Mouse (Mus musculus) stomach, embryonic 14.5 days (tissue): Measurements from ENCODE around the gene Chst3. TPM values are rescaled to one million over a fixed set of nuclear protein-coding genes. Genes with fewer than 3 reads are reported as not detected.
"Not testable (repeated sequence)": the region's sequence is repeated elsewhere in the genome, so short reads cannot be mapped to it uniquely, and the experiment has no call there.

ENCODE experiments used
- ATAC-seq: fragments of 200-750 bp; cut with Nextera tagmentation; 2 replicates; pipeline ENCODE4 v1.8.0; 2017; ENCODE audit warnings: low read depth, moderate TSS enrichment; ENCODE audit not compliant: insufficient number of reproducible peaks, insufficient read depth, low FRiP score
- H3K27ac ChIP-seq: fragments of 300-500 bp; sonication (generic); 2 replicates; pipeline ENCODE4 v1.5.1; 2014; ENCODE audit warnings: mild to moderate bottlenecking, low read length, moderate library complexity, mixed read lengths
- H3K27me3 ChIP-seq: fragments of 300-500 bp; sonication (generic); 2 replicates; pipeline ENCODE4 v1.6.1; 2014; ENCODE audit warnings: low read length, control low read depth, mixed read lengths; ENCODE audit not compliant: control insufficient read depth, insufficient read depth
- H3K36me3 ChIP-seq: fragments of 300-500 bp; sonication (generic); 2 replicates; pipeline ENCODE4 v1.6.1; 2014; ENCODE audit warnings: mild to moderate bottlenecking, control low read depth, low read length, moderate library complexity, mixed read lengths; ENCODE audit not compliant: control insufficient read depth, insufficient read depth
- H3K4me1 ChIP-seq: fragments of 300-500 bp; sonication (generic); 2 replicates; pipeline ENCODE4 v1.6.1; 2014; ENCODE audit warnings: low read length, control low read depth, mixed read lengths; ENCODE audit not compliant: control insufficient read depth, insufficient read depth
- H3K4me2 ChIP-seq: fragments of 300-500 bp; sonication (generic); replicated peaks from 2 replicates; pipeline ENCODE4 v1.6.1; 2014; ENCODE audit warnings: low read depth, low read length, control low read depth
- H3K4me3 ChIP-seq: fragments of 300-500 bp; sonication (generic); 2 replicates; pipeline ENCODE4 v1.5.1; 2014; ENCODE audit warnings: low read depth, low read length, control low read depth
- H3K9ac ChIP-seq: fragments of 300-500 bp; sonication (generic); replicated peaks from 2 replicates; pipeline ENCODE4 v1.6.1; 2014; ENCODE audit warnings: low read depth, mild to moderate bottlenecking, control low read depth, low read length, moderate library complexity, mixed read lengths
- H3K9me3 ChIP-seq: fragments of 300-500 bp; sonication (generic); 2 replicates; pipeline ENCODE4 v1.6.1; 2016; ENCODE audit warnings: low read depth, low read length, control low read depth; ENCODE audit not compliant: control insufficient read depth
- WGBS: fragments of 180-500 bp; shearing (Covaris S2); extraction: QIAGEN DNeasy Blood & Tissue Kit; methylation state at CpG from one replicate; pipeline ENCODE4 v1.1.7; 2014; 5-methylcytosine and 5-hydroxymethylcytosine counted together
- polyA plus RNA-seq: library from polyadenylated mRNA; unstranded; fragments of >200 nt; fragmentation: Nextera tagmentation; extraction: Ambion mirVana; gene quantifications from 2 replicates; pipeline ENCODE4 v1.2.1, GENCODE M21; 2014

Gene Chst3
- polyA plus RNA-seq, 1 experiment from 2014 or later, result 2.8 TPM

DNA sequence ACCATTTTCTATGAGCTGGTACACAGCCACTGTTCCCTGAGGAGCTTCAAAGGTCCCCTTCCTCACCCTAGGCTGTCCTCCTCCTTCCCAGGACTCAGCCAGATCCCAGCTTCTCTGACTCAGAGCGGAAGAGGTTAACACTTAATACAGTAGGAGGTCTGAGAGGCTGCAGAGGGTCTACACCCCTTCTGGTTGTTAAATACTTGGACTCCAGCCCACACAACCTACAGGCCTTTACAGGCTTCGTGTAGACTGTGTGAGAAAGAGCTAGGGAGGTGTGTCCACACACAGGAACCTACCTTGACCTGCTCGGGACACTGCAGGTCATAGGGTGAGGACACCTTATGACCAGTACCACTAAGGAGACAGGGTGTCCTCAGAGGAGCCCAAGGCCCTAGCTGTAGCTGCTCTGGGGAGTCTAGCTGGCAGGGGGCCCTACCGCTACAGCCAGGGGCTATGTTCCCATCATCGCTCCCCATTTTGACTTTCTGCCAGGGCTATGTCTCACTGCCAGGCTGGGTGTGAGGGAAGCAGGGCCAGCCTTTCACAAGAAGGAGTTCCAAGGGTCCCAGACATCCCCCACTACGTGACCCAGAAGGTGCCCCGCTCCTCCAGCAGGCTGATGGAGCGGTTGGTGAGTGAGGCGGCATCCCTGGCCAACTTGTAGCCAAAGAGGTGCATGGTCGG lies 33.9 kb downstream of the Chst3 start:
- H3K4me1 ChIP-seq, result no peaks in the 10 kb centered on the region; the same call in 1 of the 2 replicates
- H3K4me3 ChIP-seq, result no peak overlapping the region
- peaks cover 7% of the 10 kb centered on the region for H3K36me3 ChIP-seq
- no peaks in the 10 kb centered on the region for H3K27me3 ChIP-seq
- ATAC-seq, result 0 out of 2 replicates have a peak, but pooled peaks have one; percentile 31
- H3K9me3 ChIP-seq, result no peaks in the 10 kb centered on the region
- H3K4me2 ChIP-seq, result no peak overlapping the region
- H3K27ac ChIP-seq, result no peak overlapping the region
- 84% methylated on average over 10 of the region's 10 CpGs for WGBS
- no peak overlapping the region for H3K9ac ChIP-seq

DNA sequence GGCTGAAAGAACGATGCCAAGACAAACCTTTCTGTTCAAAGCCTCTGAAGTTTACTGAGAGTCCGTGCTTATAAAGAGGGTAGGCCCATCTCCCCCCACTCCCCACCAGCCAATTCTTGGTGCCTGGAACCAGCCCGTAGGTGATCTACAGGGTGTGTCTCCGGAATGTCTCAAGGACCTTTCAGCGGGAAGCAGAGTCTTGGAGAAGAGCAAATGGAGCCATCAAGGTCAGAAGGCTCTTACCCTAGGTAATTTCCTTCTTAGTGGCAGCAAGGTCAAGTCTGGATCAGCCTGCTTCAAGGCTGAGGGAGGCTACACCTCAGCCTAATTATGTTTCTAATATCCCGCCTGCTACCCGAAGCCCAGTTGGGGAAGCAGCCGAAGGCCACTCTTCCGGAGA lies 43.8 kb downstream of the Chst3 start:
- H3K36me3 ChIP-seq, H3K9me3 ChIP-seq, H3K27me3 ChIP-seq, H3K27ac ChIP-seq, H3K4me2 ChIP-seq, ATAC-seq, H3K9ac ChIP-seq, H3K4me1 ChIP-seq, H3K4me3 ChIP-seq: not testable (repeated sequence)
- WGBS, result 91% methylated on average over 9 of the region's 9 CpGs

DNA sequence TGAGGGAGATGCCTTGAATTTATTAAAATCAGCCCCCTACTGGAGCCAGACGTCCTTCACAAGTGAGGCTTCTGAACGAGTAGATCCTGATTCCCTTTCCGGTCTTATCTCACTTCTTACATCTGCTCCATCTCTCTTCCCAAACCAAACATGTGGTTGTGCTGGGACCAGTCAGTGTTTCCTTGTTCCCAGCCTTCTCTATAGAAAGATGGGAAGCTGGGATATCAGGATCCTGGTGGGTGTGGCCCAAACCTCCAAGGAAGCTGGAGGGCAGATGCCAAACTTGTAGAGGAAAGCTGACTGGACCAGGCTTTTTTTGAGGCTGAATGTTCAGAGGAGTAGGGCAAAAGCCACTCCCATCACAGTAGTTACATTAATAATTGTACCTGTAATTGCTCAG lies 44.6 kb downstream of the Chst3 start:
- H3K27me3 ChIP-seq, result no peaks in the 10 kb centered on the region
- no peak for ATAC-seq
- no peak overlapping the region for H3K4me3 ChIP-seq
- H3K4me2 ChIP-seq, result no peak overlapping the region
- H3K9me3 ChIP-seq, result no peaks in the 10 kb centered on the region; the same call in 1 of the 2 replicates
- H3K9ac ChIP-seq, result no peak overlapping the region
- 59% methylated on average over 3 of the region's 3 CpGs for WGBS
- H3K4me1 ChIP-seq, result no peaks in the 10 kb centered on the region
- H3K36me3 ChIP-seq, result no peaks in the 10 kb centered on the region
- H3K27ac ChIP-seq, result no peak overlapping the region

DNA sequence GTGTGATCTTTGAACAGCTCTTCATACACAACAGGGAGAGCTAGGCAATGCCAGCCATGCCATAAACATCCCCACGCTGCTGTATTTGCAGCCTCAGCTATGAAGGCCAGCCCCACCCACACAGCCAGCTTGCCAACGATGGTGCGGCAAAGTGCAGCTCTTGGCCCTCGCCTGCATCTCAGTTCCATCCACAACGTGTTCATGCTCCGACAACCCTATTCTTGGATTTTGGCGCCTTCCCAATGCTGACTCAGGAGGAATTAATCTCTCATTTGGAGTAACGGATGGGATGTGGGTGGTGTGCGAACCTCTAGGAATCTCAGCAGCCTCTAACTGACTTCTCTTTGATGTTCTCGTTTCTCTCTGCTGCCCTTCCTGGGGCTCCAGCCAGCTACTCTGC lies 46.0 kb downstream of the Chst3 start:
- Histone ChIP-seq H3K4me3 (no peak overlapping the region), H3K9ac (no peak overlapping the region), H3K4me2 (no peak overlapping the region), H3K27me3 (no peaks in the 10 kb centered on the region), H3K27ac (no peak overlapping the region), H3K36me3 (no peaks in the 10 kb centered on the region), H3K4me1 (no peaks in the 10 kb centered on the region), H3K9me3 (no peaks in the 10 kb centered on the region; the same call in 1 of the 2 replicates)
- ATAC-seq, result no peak
- 59% methylated on average over 10 of the region's 10 CpGs for WGBS

DNA sequence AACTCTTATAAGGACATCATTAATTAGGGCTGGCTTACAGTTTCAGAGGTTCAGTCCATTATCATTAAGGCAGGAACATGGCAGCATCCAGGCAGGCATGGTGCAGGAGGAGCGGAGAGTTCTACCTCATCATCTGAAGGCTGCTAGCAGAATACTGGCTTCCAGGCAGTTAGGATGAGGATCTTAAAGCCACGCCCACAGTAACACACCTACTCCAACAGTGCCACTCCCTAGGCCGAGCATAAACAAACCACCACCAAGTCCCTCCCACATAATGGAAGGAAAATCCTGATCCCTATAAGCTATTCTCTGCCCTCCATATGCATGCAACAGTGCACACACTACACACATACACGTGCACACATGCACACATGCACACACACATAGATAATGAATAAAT lies 46.8 kb downstream of the Chst3 start:
- H3K9ac ChIP-seq, result no peak overlapping the region
- H3K27me3 ChIP-seq, result no peaks in the 10 kb centered on the region
- H3K9me3 ChIP-seq, result no peaks in the 10 kb centered on the region; the same call in 1 of the 2 replicates
- H3K36me3 ChIP-seq, result no peaks in the 10 kb centered on the region
- no peak overlapping the region for H3K4me2 ChIP-seq
- H3K27ac ChIP-seq, result no peak overlapping the region
- ATAC-seq, result no peak
- 87% methylated on average over 4 of the region's 4 CpGs for WGBS
- no peaks in the 10 kb centered on the region for H3K4me1 ChIP-seq
- H3K4me3 ChIP-seq, result no peak overlapping the region

DNA sequence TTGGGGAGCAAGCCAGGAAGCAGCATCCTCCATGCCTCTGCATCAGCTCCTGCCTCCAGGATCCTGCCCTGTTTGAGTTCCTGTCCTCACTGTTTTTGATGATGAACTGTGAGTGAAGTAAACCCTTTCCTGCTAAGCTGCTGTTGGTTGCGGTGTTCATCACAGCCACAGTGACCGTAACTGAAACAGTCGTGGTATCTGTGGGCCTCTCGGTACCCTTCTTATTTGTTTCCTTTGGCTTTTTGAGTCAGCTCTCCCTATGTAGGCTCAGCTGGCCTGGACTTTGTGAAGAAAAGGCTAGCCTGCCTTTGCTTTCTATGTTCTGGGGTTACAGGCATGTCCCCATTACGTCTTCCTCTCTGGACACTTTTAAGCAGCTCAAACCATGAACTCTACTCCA lies 47.7 kb downstream of the Chst3 start:
- WGBS, result 89% methylated on average over 5 of the region's 5 CpGs
- no peaks in the 10 kb centered on the region for H3K4me1 ChIP-seq
- no peak overlapping the region for H3K4me3 ChIP-seq
- no peak overlapping the region for H3K27ac ChIP-seq
- no peaks in the 10 kb centered on the region for H3K27me3 ChIP-seq
- no peak overlapping the region for H3K4me2 ChIP-seq
- no peak for ATAC-seq
- H3K9ac ChIP-seq, result no peak overlapping the region
- H3K9me3 ChIP-seq, result no peaks in the 10 kb centered on the region; the same call in 1 of the 2 replicates
- H3K36me3 ChIP-seq, result no peaks in the 10 kb centered on the region

DNA sequence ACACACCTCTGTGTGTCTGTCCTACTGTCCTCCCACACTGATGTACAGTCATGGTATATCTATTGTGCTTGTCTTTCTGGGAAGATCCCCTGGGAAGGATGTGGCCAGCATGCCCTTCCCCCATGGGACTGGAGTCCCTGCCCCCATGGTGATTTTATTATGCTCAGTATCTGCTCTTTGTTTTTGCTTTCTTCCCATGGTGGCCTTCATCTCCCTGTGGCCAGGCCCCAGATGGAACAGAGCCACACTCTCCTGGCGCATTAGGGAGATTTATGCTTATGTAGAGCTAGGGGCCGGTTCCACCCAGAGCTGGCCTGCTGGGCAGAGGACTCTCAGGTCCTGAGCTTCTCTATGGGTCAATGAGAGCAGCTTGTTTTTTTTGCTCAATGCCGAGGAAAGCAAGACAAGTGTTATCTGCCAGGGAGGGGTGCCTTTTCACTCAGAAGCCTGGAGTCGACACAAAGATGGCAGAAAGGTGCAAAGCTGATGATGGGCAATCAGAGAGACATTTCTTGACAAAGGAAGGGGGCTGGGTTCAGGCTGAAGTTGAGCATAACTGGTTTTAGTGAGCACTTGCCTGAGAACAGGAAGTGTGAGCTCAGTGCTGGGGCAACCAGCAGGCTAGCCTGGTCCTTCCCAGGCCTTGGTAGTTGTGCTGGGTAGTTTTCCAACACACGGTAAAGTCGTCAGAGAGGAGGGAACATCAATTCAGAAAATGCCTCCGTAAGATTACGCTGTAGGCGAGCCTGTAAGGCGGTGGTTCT lies 48.6 kb downstream of the Chst3 start:
- no peaks in the 10 kb centered on the region for H3K36me3 ChIP-seq
- no peak overlapping the region for H3K4me3 ChIP-seq
- no peak overlapping the region for H3K4me2 ChIP-seq
- no peaks in the 10 kb centered on the region for H3K4me1 ChIP-seq
- no peaks in the 10 kb centered on the region; the same call in 1 of the 2 replicates for H3K9me3 ChIP-seq
- no peak for ATAC-seq
- no peak overlapping the region for H3K27ac ChIP-seq
- WGBS, result 77% methylated on average over 10 of the region's 10 CpGs
- H3K27me3 ChIP-seq, result no peaks in the 10 kb centered on the region
- no peak overlapping the region for H3K9ac ChIP-seq

DNA sequence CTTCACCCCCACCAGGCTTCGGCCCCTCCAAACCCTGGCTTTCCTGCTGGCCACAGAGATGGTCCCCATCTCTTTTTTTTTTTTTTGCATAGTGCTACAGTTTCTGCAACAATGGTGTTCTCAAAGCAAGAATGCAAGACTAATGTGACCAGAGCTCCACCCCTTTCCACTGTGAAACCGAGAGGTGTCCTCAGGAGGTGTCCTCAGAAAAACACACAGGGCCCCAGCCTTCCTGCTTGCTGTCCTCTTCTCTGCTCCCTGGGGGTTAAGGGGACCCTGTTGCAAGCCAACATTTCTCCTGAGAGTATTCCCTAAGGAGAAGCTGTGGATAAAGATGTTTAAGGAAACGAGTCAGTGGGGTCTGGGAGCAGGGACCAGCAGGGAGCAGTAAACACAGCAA lies 50.1 kb downstream of the Chst3 start:
- H3K27me3 ChIP-seq, result no peaks in the 10 kb centered on the region
- no peak for ATAC-seq
- H3K4me1 ChIP-seq, result no peaks in the 10 kb centered on the region
- WGBS, result 71% methylated on average over 3 of the region's 3 CpGs
- no peak overlapping the region for H3K4me2 ChIP-seq
- no peaks in the 10 kb centered on the region for H3K36me3 ChIP-seq
- no peak overlapping the region for H3K27ac ChIP-seq
- H3K9me3 ChIP-seq, result no peaks in the 10 kb centered on the region
- H3K4me3 ChIP-seq, result no peak overlapping the region
- no peak overlapping the region for H3K9ac ChIP-seq
